Mouse (Mus musculus) testis, adult 2 months (tissue): Measurements from ENCODE around the gene Stk11ip.

ENCODE experiments used
- CTCF ChIP-seq: fragments of 200-500 bp; IDR thresholded peaks from 2 replicates; pipeline ENCODE4 v1.5.1; 2012; ENCODE audit warnings: low read depth, mild to moderate bottlenecking, inconsistent platforms, low read length, moderate library complexity; ENCODE audit not compliant: control insufficient read depth, insufficient read depth, insufficient replicate concordance
- POLR2A ChIP-seq: fragments of 200-500 bp; IDR thresholded peaks from 2 replicates; pipeline ENCODE4 v1.6.1; 2012; ENCODE audit warnings: low read depth, mild to moderate bottlenecking, inconsistent platforms, low read length, moderate library complexity; ENCODE audit not compliant: control insufficient read depth

- TF ChIP-seq POLR2A: no peak
- TF ChIP-seq CTCF: no peak
Measured at GRCm38 (mm10) chr1:75512550-75512949, 8.8 kb upstream of the Stk11ip start.
